Mouse (Mus musculus) CH12.LX (cell line): Measurements from ENCODE around the gene Lrrc57. TPM values are rescaled to one million over a fixed set of nuclear protein-coding genes. Genes with fewer than 3 reads are reported as not detected.

Source experiments
- DNase-seq: peaks from one replicate; pipeline ENCODE4 v3.0.0-alpha.2; 2013; ENCODE audit errors: extremely low read depth
- H3K27ac ChIP-seq: 2 replicates; pipeline ENCODE4 v1.5.1; 2012; ENCODE audit warnings: low read depth, mild to moderate bottlenecking, control low read depth, moderate library complexity; ENCODE audit not compliant: insufficient read depth
- H3K27me3 ChIP-seq: replicated peaks from 2 replicates; pipeline ENCODE3; 2012; ENCODE audit warnings: inconsistent platforms
- H3K36me3 ChIP-seq, 2 experiments: replicated peaks in 1 of 2; 2 replicates each; pipeline versions ENCODE3 to v1.6.1; 2012; ENCODE audit warnings: inconsistent platforms in 1 of 2, low read length in 1 of 2, mild to moderate bottlenecking in 1 of 2, mixed read lengths in 1 of 2, moderate library complexity in 1 of 2; ENCODE audit not compliant: control insufficient read depth in 1 of 2, insufficient read depth in 1 of 2
- H3K4me1 ChIP-seq, 2 experiments: 2 replicates each; pipeline ENCODE4 v1.6.1; 2012; ENCODE audit warnings: inconsistent platforms in 1 of 2, moderate library complexity in 1 of 2; ENCODE audit not compliant: insufficient read depth in 2 of 2, control insufficient read depth in 1 of 2
- H3K4me2 ChIP-seq: 2 replicates; pipeline ENCODE4 v1.6.1; 2012; ENCODE audit warnings: low read depth, mild to moderate bottlenecking, control low read depth; ENCODE audit not compliant: poor library complexity, insufficient read depth, severe bottlenecking
- H3K4me3 ChIP-seq, 3 experiments: fragments of 150-350 bp in 1 of 3; sonication (generic) in 1 of 3; replicated peaks in 1 of 3; 2 replicates each; pipeline versions ENCODE3 to v1.5.1; 2011 to 2012; ENCODE audit warnings: low read depth in 2 of 3, low read length in 2 of 3, mild to moderate bottlenecking in 2 of 3, moderate library complexity in 2 of 3, control low read depth in 1 of 3, improper control_type of control experiment in 1 of 3, inconsistent platforms in 1 of 3, mixed read lengths in 1 of 3; ENCODE audit not compliant: poor library complexity in 1 of 3
- H3K79me2 ChIP-seq: replicated peaks from 2 replicates; pipeline ENCODE4 v1.6.1; 2012; ENCODE audit warnings: mild to moderate bottlenecking, moderate library complexity; ENCODE audit not compliant: control insufficient read depth, poor library complexity, insufficient read depth, severe bottlenecking; ENCODE audit errors: extremely low read depth
- H3K9ac ChIP-seq: 2 replicates; pipeline ENCODE4 v1.6.1; 2012; ENCODE audit warnings: low read depth, mild to moderate bottlenecking, control low read depth, moderate library complexity; ENCODE audit not compliant: insufficient read depth
- H3K9me3 ChIP-seq: replicated peaks from 2 replicates; pipeline ENCODE3; 2012; ENCODE audit warnings: low read length, inconsistent platforms, mixed read lengths
- BHLHE40 ChIP-seq: IDR thresholded peaks from 2 replicates; pipeline ENCODE4 v1.6.1; 2011; ENCODE audit warnings: mild to moderate bottlenecking, low read depth, low read length, improper control_type of control experiment
- CHD1 ChIP-seq: IDR thresholded peaks from 2 replicates; pipeline ENCODE4 v1.6.1; 2012; ENCODE audit warnings: low read depth, low read length, improper control_type of control experiment, inconsistent platforms
- ELF1 ChIP-seq: IDR thresholded peaks from 2 replicates; pipeline ENCODE4 v1.6.1; 2014; ENCODE audit warnings: low read depth, mild to moderate bottlenecking, inconsistent platforms, low read length, improper control_type of control experiment
- EP300 ChIP-seq: IDR thresholded peaks from 2 replicates; pipeline ENCODE4 v1.6.1; 2011; ENCODE audit warnings: low read length, improper control_type of control experiment
- ETS1 ChIP-seq: conservative IDR thresholded peaks from 2 replicates; pipeline ENCODE4 v1.6.1; 2012; ENCODE audit warnings: low read depth, mild to moderate bottlenecking, inconsistent platforms, low read length, improper control_type of control experiment, moderate library complexity
- GABPA ChIP-seq: IDR thresholded peaks from 2 replicates; pipeline ENCODE4 v1.6.1; 2012; ENCODE audit warnings: low read depth, low read length, improper control_type of control experiment, inconsistent platforms; ENCODE audit not compliant: insufficient replicate concordance
- MAX ChIP-seq: IDR thresholded peaks from 2 replicates; pipeline ENCODE4 v1.6.1; 2011; ENCODE audit warnings: low read length, improper control_type of control experiment
- MAZ ChIP-seq: IDR thresholded peaks from 2 replicates; pipeline ENCODE4 v1.6.1; 2012; ENCODE audit warnings: low read depth, mild to moderate bottlenecking, inconsistent platforms, low read length, improper control_type of control experiment, moderate library complexity
- MEF2A ChIP-seq: IDR thresholded peaks from 2 replicates; pipeline ENCODE4 v1.6.1; 2014; ENCODE audit warnings: low read depth, mild to moderate bottlenecking, inconsistent platforms, low read length, improper control_type of control experiment, borderline replicate concordance
- MXI1 ChIP-seq: IDR thresholded peaks from 2 replicates; pipeline ENCODE4 v1.6.1; 2011; ENCODE audit warnings: mild to moderate bottlenecking, low read depth, low read length, improper control_type of control experiment
- NELFE ChIP-seq: IDR thresholded peaks from 2 replicates; pipeline ENCODE4 v1.6.1; 2011; ENCODE audit warnings: low read depth, low read length, improper control_type of control experiment
- PAX5 ChIP-seq: IDR thresholded peaks from 2 replicates; pipeline ENCODE4 v1.6.1; 2012; ENCODE audit warnings: low read length, inconsistent platforms, mixed read lengths
- POLR2A ChIP-seq: IDR thresholded peaks from 2 replicates; pipeline ENCODE4 v1.6.1; 2011; ENCODE audit warnings: low read depth, mild to moderate bottlenecking, improper control_type of control experiment, low read length
- POLR2AphosphoS2 ChIP-seq: IDR thresholded peaks from 2 replicates; pipeline ENCODE4 v1.6.1; 2011; ENCODE audit warnings: low read depth, low read length, improper control_type of control experiment
- RAD21 ChIP-seq: IDR thresholded peaks from 2 replicates; pipeline ENCODE4 v1.6.1; 2011; ENCODE audit warnings: low read depth, mild to moderate bottlenecking, low read length, improper control_type of control experiment, moderate library complexity
- RCOR1 ChIP-seq: conservative IDR thresholded peaks from 2 replicates; pipeline ENCODE4 v1.6.1; 2012; ENCODE audit warnings: low read depth, mild to moderate bottlenecking, inconsistent platforms, low read length, improper control_type of control experiment
- SMC3 ChIP-seq: IDR thresholded peaks from 2 replicates; pipeline ENCODE4 v1.6.1; 2011; ENCODE audit warnings: low read depth, low read length, improper control_type of control experiment
- ZKSCAN1 ChIP-seq: IDR thresholded peaks from 2 replicates; pipeline ENCODE4 v1.6.1; 2012; ENCODE audit warnings: low read depth, inconsistent platforms, low read length, improper control_type of control experiment, borderline replicate concordance
- dilution Hi-C: fragments of 300-500 bp; cut with MboI; formaldehyde crosslinking; loops from 2 replicates; pipeline ENCODE4 v1.14.3; 2020; ENCODE audit warnings: low sequenced_read_pairs; ENCODE audit not compliant: extremely low pct_unique_long_range_greater_than_20kb, extremely low pct_ligation_motif_present
- in situ Hi-C: fragments of 300-500 bp; cut with MboI; formaldehyde crosslinking; loops from 3 replicates; pipeline ENCODE4 v1.14.3; 2019; ENCODE audit warnings: low sequenced_read_pairs, low pct_ligation_motif_present, low pct_unique_long_range_greater_than_20kb, mixed read lengths
- polyA plus RNA-seq: library from polyadenylated mRNA; unstranded; fragments of >175 nt; gene quantifications from 2 replicates; pipeline ENCODE4 v1.2.1, GENCODE M21; 2012; ENCODE audit warnings: low read depth; ENCODE audit not compliant: insufficient read length
- total RNA-seq, 2 experiments: library from RNA; depleted of rRNA; stranded (reverse); fragments of 300-350 nt in 1 of 2; fragments of >200 nt in 1 of 2; gene quantifications; 2 replicates each; pipeline ENCODE4 v1.2.3; 2012 to 2014

Gene Lrrc57
- total and polyA plus RNA-seq, 3 experiments = 8.9 to 15.6 (median 10.3) TPM

GRCm38 (mm10) chr2:120630246-120630645 lies 20.9 kb upstream of the Lrrc57 start:
- Histone ChIP-seq H3K4me2 (no peak overlapping the region), H3K4me1 (peaks cover 3 to 13% of the 10 kb centered on the region in 2 experiments; a peak in 2 of 4 replicates), H3K36me3 (no peaks in the 10 kb centered on the region), H3K27ac (no peak overlapping the region), H3K9me3 (no peaks in the 10 kb centered on the region), H3K27me3 (no peaks in the 10 kb centered on the region), H3K79me2 (no peaks in the 10 kb centered on the region), H3K4me3 (no peak overlapping the region), H3K9ac (no peak overlapping the region)
- dilution Hi-C loops (no loop called here), in situ Hi-C loops (no loop called here)
- no peak for DNase-seq
- TF ChIP-seq GABPA = no peak
- TF ChIP-seq SMC3 = no peak
- no peak for TF ChIP-seq MAZ
- no peak for TF ChIP-seq POLR2AphosphoS2
- TF ChIP-seq BHLHE40 = no peak
- TF ChIP-seq MEF2A = no peak

DNA sequence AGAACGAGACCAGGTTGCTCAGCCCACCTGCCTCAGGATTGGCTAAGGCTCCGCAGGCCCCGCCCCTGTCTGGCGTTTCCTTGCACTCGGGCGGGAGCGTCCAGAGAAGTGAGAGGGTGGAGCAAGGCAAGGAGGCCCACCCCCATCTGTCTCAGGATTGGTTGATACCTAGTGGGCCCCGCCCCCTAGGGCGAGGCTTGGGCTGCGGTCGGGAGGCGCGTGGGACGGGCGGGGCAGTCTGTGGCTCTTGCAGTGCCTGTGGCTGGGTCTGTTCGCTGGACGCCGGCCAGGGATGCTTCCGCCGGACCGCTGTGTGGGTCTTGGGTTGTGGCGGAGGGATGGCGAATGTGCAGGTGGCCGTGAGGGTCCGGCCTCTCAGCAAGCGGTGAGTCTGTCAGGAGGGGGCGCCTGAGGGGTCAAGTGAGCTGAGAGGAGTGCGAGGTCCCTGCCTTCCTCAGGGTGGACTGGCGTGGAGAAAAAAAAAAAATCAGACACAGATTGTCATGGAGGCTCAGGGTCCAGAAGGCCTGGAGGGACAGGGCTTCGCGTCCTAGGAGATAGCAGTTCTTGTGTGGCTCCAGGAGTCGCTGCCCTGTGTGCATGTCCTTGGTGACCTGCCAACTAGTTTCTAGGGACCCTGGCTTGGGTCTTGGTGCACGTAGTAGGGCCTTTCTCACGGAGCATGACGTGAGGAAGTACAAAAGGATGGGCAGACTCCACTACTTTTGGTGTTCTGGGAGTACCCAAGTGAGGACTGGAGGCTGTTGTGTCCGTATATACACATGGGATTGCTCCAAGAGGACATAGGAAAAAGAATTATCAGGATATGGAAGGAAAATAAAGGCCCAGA lies 19.8 kb upstream of the Lrrc57 start, which contains the start of gene Stard9:
Gene Stard9 (plus strand): TSS at position 236 of the 850 bp plus-strand sequence.
- H3K79me2 ChIP-seq = no peaks in the 10 kb centered on the region
- H3K27me3 ChIP-seq = no peaks in the 10 kb centered on the region
- peak within 1 kb of the TSS; percentile 47; the same call in 1 of the 2 replicates for H3K9ac ChIP-seq
- no peaks in the 10 kb centered on the region for H3K9me3 ChIP-seq
- H3K4me2 ChIP-seq = peak within 1 kb of the TSS; percentile 88
- peaks cover 3 to 13% of the 10 kb centered on the region in 2 experiments; a peak in 2 of 4 replicates for H3K4me1 ChIP-seq
- no peak within 1 kb of the TSS for H3K27ac ChIP-seq
- TF ChIP-seq SMC3 = no peak
- 0 out of 2 replicates have a peak, but pooled peaks have one; percentile 15 for TF ChIP-seq CHD1
- peak; percentile 55; the same call in 1 of the 2 replicates for TF ChIP-seq MXI1
- no peak for TF ChIP-seq ELF1
- TF ChIP-seq PAX5 = no peak
- 0 out of 2 replicates have a peak, but pooled peaks have one; percentile 40 for TF ChIP-seq NELFE
- no peak for TF ChIP-seq EP300
- TF ChIP-seq ETS1 = no peak
- TF ChIP-seq ZKSCAN1 = peak; percentile 61
- no peak for TF ChIP-seq RAD21
- no peak for TF ChIP-seq GABPA
- no peak for TF ChIP-seq RCOR1
- TF ChIP-seq MAX = 0 out of 2 replicates have a peak, but pooled peaks have one; percentile 10
- TF ChIP-seq POLR2A = peak; percentile 33; the same call in 1 of the 2 replicates
- H3K4me3 ChIP-seq = peak within 1 kb of the TSS; percentile 50 to 71 (median 58)
- dilution Hi-C loops (no loop called here), in situ Hi-C loops (no loop called here)
- H3K36me3 ChIP-seq = no peaks in the 10 kb centered on the region
- DNase-seq = peak; percentile 99
